Mouse (Mus musculus) small intestine, adult 2 months (tissue): ENCODE results near the gene Ucp2. TPM values are rescaled to one million over a fixed set of nuclear protein-coding genes. Genes with fewer than 3 reads are reported as not detected.

Experiments used
- H3K27ac ChIP-seq: fragments of 200-500 bp; 2 replicates; pipeline ENCODE4 v1.5.1; 2012; ENCODE audit warnings: low read depth, low read length, control low read depth, inconsistent platforms; ENCODE audit not compliant: insufficient read depth
- H3K27me3 ChIP-seq: fragments of 200-500 bp; 2 replicates; pipeline ENCODE4 v1.6.1; 2012; ENCODE audit warnings: mild to moderate bottlenecking, moderate library complexity, low read length, inconsistent platforms; ENCODE audit not compliant: control insufficient read depth, insufficient read depth
- H3K36me3 ChIP-seq: fragments of 200-500 bp; 2 replicates; pipeline ENCODE4 v1.6.1; 2012; ENCODE audit warnings: mild to moderate bottlenecking, low read length, control low read depth, inconsistent platforms; ENCODE audit not compliant: control insufficient read depth, insufficient read depth
- H3K4me1 ChIP-seq: fragments of 200-500 bp; 2 replicates; pipeline ENCODE4 v1.6.1; 2012; ENCODE audit warnings: low read length, inconsistent platforms, mixed read lengths; ENCODE audit not compliant: control insufficient read depth, insufficient read depth, insufficient read length
- H3K4me3 ChIP-seq: fragments of 200-500 bp; 2 replicates; pipeline ENCODE4 v1.5.1; 2012; ENCODE audit warnings: low read depth, mild to moderate bottlenecking, control low read depth, inconsistent platforms, low read length, moderate library complexity
- CTCF ChIP-seq: fragments of 200-500 bp; IDR thresholded peaks from 2 replicates; pipeline ENCODE4 v1.5.1; 2012; ENCODE audit warnings: low read depth, mild to moderate bottlenecking, control low read depth, inconsistent platforms, low read length, moderate library complexity, mixed read lengths; ENCODE audit not compliant: insufficient replicate concordance, insufficient read length; ENCODE audit errors: extremely low read depth
- POLR2A ChIP-seq: fragments of 200-500 bp; IDR thresholded peaks from 2 replicates; pipeline ENCODE4 v1.6.1; 2012; ENCODE audit warnings: low read depth, mild to moderate bottlenecking, control low read depth, inconsistent platforms, low read length, moderate library complexity
- WGBS: fragments of 180-500 bp; shearing (Covaris S2); methylation state at CpG from one replicate; pipeline ENCODE4 v1.1.7; 2018; 5-methylcytosine and 5-hydroxymethylcytosine counted together
- polyA plus RNA-seq: library from polyadenylated mRNA; depleted of rRNA; stranded (reverse); fragments of >200 nt; gene quantifications from 2 replicates; pipeline ENCODE4 v1.2.3, GENCODE M21; 2012; rRNA removed

Ucp2 gene
- polyA plus RNA-seq, 1 experiment, result 876 TPM

DNA sequence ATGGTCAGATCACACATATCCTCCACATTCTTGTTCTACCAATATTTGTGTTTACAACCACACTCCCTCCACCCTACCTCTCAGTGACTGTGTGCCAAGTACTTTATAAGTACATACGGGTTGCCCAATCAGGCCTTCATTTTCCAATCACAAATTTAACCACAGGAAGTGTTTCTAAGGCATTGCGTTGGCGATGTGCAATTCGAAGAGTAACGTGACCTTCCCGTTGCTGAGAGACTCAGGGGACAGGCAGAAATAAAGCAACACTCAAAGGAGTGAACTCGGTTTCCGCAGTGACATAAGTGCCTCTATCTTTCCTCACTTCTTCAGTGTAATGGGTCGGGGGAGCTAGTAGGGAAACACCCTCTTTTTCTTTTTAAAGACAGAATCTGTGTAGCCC lies 46.4 kb downstream of the Ucp2 start:
- peaks cover 10% of the 10 kb centered on the region; the same call in 1 of the 2 replicates for H3K4me1 ChIP-seq
- no peak overlapping the region for H3K27ac ChIP-seq
- no peak overlapping the region for H3K4me3 ChIP-seq
- TF ChIP-seq CTCF, result no peak
- TF ChIP-seq POLR2A, result no peak
- 93% methylated on average over 9 of the region's 9 CpGs for WGBS
- H3K27me3 ChIP-seq, result no peaks in the 10 kb centered on the region
- H3K36me3 ChIP-seq, result peaks cover 12% of the 10 kb centered on the region

DNA sequence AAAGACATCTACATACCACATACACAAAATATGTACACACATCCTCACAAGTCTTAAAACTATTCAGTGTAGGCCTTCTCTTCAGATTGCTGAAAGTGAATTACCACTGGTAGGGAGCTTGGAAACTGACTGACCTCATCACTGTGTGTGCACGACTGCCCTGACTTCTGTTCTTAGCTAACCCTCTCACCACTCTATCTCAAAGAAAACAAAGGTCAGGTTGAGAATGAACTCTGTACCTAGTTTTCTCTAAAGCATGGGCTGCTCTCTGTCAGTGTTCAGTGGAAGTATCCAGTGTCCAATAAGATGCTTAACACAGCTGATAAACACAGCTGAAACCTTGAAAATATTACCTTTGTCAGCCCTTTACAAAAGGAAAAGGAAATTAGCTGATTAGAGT lies 51.3 kb downstream of the Ucp2 start:
- no peaks in the 10 kb centered on the region for H3K27me3 ChIP-seq
- 18% methylated on average over 1 of the region's 1 CpGs for WGBS

DNA sequence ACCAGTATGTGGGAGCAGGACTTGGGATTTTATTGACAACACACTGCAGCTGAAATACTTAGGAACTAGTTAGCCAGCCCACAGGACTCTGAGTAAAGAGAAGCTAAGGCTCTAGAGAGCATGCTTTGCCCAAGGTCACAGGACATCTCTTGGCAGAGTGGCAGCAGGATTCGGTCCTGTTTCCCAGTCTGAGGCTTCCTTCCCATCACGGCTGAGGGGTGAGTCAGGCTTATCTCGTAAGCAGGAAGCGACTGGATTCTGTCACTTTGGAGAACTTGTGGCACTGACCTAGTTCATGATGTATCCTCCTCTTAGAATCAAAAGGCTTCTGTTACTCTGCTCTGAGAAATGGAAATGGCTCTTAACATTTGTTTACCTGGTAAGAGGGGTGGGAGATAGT lies 54.5 kb downstream of the Ucp2 start:
- Histone ChIP-seq H3K27ac (no peak overlapping the region), H3K36me3 (peaks cover 8% of the 10 kb centered on the region), H3K4me3 (no peak overlapping the region), H3K27me3 (no peaks in the 10 kb centered on the region), H3K4me1 (peaks cover 16% of the 10 kb centered on the region; the same call in 1 of the 2 replicates)
- TF ChIP-seq POLR2A (no peak), CTCF (no peak)
- WGBS, result 51% methylated on average over 4 of the region's 4 CpGs

More for the DNA sequence above, 51.3 kb downstream of the Ucp2 start:
- H3K36me3 ChIP-seq, result peaks cover 13% of the 10 kb centered on the region
- peak overlapping the region; percentile 53; the same call in 1 of the 2 replicates for H3K27ac ChIP-seq
- H3K4me1 ChIP-seq, result peaks cover 16% of the 10 kb centered on the region; the same call in 1 of the 2 replicates
- no peak overlapping the region for H3K4me3 ChIP-seq
- TF ChIP-seq POLR2A (no peak), CTCF (no peak)

DNA sequence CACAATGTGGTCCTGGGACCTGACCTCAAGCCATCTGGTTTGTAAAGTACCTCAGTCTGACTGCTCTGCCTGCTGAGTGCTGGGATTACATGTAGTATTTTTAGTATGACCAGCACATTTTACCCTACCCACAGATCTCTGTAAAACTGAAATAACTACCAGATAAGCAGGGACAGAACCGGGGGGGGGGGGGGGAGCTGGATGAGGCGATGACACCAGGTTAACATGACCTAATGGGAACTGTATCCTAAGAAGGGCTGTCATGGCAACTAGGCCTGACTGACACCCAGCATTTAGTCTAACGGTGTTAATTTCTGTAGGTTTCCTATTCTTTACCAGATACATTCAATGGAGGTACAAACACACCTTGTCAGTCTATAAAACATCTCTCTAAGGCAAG lies 56.7 kb downstream of the Ucp2 start:
- Histone ChIP-seq H3K27me3 (no peaks in the 10 kb centered on the region), H3K4me3 (no peak overlapping the region), H3K4me1 (peaks cover 7% of the 10 kb centered on the region; the same call in 1 of the 2 replicates), H3K36me3 (peaks cover 8% of the 10 kb centered on the region), H3K27ac (no peak overlapping the region)
- TF ChIP-seq CTCF (no peak), POLR2A (no peak)
- 92% methylated on average over 3 of the region's 3 CpGs for WGBS

DNA sequence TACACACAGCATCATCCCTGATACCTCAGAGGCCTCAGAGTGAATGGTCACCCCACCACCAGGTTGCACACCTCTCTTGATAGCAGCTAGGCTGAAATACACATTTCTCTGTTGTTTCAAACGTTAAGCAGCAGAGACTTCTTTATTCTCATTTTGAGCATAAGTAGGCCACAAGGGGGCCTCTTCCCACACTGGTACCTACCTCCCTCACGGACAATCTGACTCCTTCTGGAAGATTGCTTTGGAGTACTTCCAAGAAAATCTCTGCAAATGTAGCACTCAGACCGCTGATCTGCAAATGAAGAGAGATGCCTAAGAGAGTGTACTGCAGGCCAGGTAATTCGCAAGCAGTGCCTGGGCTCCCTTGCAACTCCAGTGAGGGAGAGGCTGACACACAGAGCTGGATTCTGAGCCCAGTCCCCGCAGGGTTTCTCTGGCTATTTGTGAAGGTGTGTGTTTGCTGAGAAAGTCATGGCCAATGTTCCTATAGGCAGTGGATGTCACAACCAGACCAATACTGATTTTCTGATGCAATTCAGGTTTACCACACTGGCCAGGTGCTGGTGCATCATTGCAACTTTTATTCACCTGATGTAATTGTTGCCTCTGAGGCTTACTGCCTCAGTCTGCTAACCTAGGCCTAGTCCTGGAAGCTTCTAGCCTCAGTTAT lies 57.3 kb downstream of the Ucp2 start:
- TF ChIP-seq CTCF, result no peak
- TF ChIP-seq POLR2A, result no peak
- no peaks in the 10 kb centered on the region for H3K27me3 ChIP-seq

More for the DNA sequence above, 57.3 kb downstream of the Ucp2 start:
- H3K4me3 ChIP-seq, result no peak overlapping the region
- 54% methylated on average over 5 of the region's 5 CpGs for WGBS
- no peak overlapping the region for H3K27ac ChIP-seq
- H3K4me1 ChIP-seq, result peaks cover 3% of the 10 kb centered on the region
- H3K36me3 ChIP-seq, result peaks cover 8% of the 10 kb centered on the region

Other genes with a start within 250 kb of the Ucp2 start
- 0.41 and 0.47 TPM in 2 replicates for gene P4ha3, start 207.8 kb upstream of the Ucp2 start, polyA plus RNA-seq
- gene C2cd3, start 121.1 kb upstream of the Ucp2 start, polyA plus RNA-seq, result 6.6 and 10.1 TPM in 2 replicates
- 35.1 and 45.8 TPM in 2 replicates for gene Ppme1, start 121.0 kb upstream of the Ucp2 start, polyA plus RNA-seq
- gene Ucp3, start 20.3 kb upstream of the Ucp2 start, polyA plus RNA-seq, result 0.11 and 0.23 TPM in 2 replicates
- 0.29 and 0.49 TPM in 2 replicates for gene Dnajb13, start 21.6 kb downstream of the Ucp2 start, polyA plus RNA-seq
- 9.4 and 14.8 TPM in 2 replicates for gene Coa4, start 43.7 kb downstream of the Ucp2 start, polyA plus RNA-seq
- gene Rab6a, start 114.1 kb downstream of the Ucp2 start, polyA plus RNA-seq, result 28.5 and 44.3 TPM in 2 replicates
- gene Mrpl48, start 115.0 kb downstream of the Ucp2 start, polyA plus RNA-seq, result 7.8 and 8.0 TPM in 2 replicates
- 8.2 and 18.4 TPM in 2 replicates for gene Plekhb1, start 169.1 kb downstream of the Ucp2 start, polyA plus RNA-seq
- 28.2 and 43.9 TPM in 2 replicates for gene Fam168a, start 213.3 kb downstream of the Ucp2 start, polyA plus RNA-seq